Mouse (Mus musculus) hindbrain, embryonic 14.5 days (tissue): ENCODE results near the gene Ercc6l2. TPM values are rescaled to one million over a fixed set of nuclear protein-coding genes. Genes with fewer than 3 reads are reported as not detected.

Experiments used
- ATAC-seq: fragments of 200-750 bp; cut with Nextera tagmentation; 2 replicates; pipeline ENCODE4 v1.8.0; 2017; ENCODE audit warnings: moderate number of reproducible peaks, mild to moderate bottlenecking, moderate TSS enrichment, moderate library complexity; ENCODE audit not compliant: low FRiP score
- DNase-seq: peaks from one replicate; pipeline ENCODE4 v3.0.0-alpha.2; 2015; ENCODE audit warnings: low spot score
- H3K27ac ChIP-seq: fragments of 300-500 bp; sonication (generic); 2 replicates; pipeline ENCODE4 v1.5.1; 2014; ENCODE audit warnings: mild to moderate bottlenecking, moderate library complexity
- H3K27me3 ChIP-seq: fragments of 300-500 bp; sonication (generic); 2 replicates; pipeline ENCODE4 v1.6.1; 2014; ENCODE audit warnings: mild to moderate bottlenecking, low read length, mixed read lengths; ENCODE audit not compliant: control insufficient read depth, insufficient read depth
- H3K36me3 ChIP-seq: fragments of 300-500 bp; sonication (generic); replicated peaks from 2 replicates; pipeline ENCODE4 v1.6.1; 2014; ENCODE audit not compliant: control insufficient read depth, insufficient read depth
- H3K4me1 ChIP-seq: fragments of 300-500 bp; sonication (generic); replicated peaks from 2 replicates; pipeline ENCODE4 v1.6.1; 2014; ENCODE audit warnings: antibody characterized with exemption, low read length, mixed read lengths; ENCODE audit not compliant: control insufficient read depth, insufficient read depth
- H3K4me2 ChIP-seq: fragments of 300-500 bp; sonication (generic); replicated peaks from 2 replicates; pipeline ENCODE4 v1.6.1; 2014; ENCODE audit warnings: mild to moderate bottlenecking, moderate library complexity
- H3K4me3 ChIP-seq: fragments of 300-500 bp; sonication (generic); replicated peaks from 2 replicates; pipeline ENCODE4 v1.5.1; 2014; ENCODE audit warnings: mild to moderate bottlenecking, low read length
- H3K9ac ChIP-seq: fragments of 300-500 bp; sonication (generic); 2 replicates; pipeline ENCODE4 v1.6.1; 2014
- H3K9me3 ChIP-seq: fragments of 300-500 bp; sonication (generic); 2 replicates; pipeline ENCODE4 v1.6.1; 2016; ENCODE audit warnings: low read length; ENCODE audit not compliant: control insufficient read depth
- WGBS: fragments of 180-500 bp; shearing (Covaris S2); extraction: QIAGEN DNeasy Blood & Tissue Kit; methylation state at CpG from one replicate; pipeline ENCODE4 v1.1.7; 2014; 5-methylcytosine and 5-hydroxymethylcytosine counted together
- polyA plus RNA-seq: library from polyadenylated mRNA; unstranded; fragments of >200 nt; fragmentation: Nextera tagmentation; extraction: Ambion mirVana; gene quantifications from 2 replicates; pipeline ENCODE4 v1.2.1, GENCODE M21; 2014

Gene Ercc6l2
- polyA plus RNA-seq, 1 experiment from 2014 or later, result 17.5 TPM

GRCm38 (mm10) chr13:63940257-63940656, 125.2 kb downstream of the Ercc6l2 start:
- Histone ChIP-seq H3K36me3 (no peaks in the 10 kb centered on the region), H3K4me2 (no peak overlapping the region), H3K9me3 (no peaks in the 10 kb centered on the region), H3K27me3 (0 out of 2 replicates have a peak, but pooled peaks cover 4% of the 10 kb centered on the region), H3K9ac (no peak overlapping the region), H3K4me1 (no peaks in the 10 kb centered on the region), H3K27ac (no peak overlapping the region), H3K4me3 (no peak overlapping the region)
- 78% methylated on average over 1 of the region's 1 CpGs for WGBS
- ATAC-seq (no peak), DNase-seq (no peak)

- WGBS, result 94% methylated on average over 4 of the region's 4 CpGs
- H3K36me3 ChIP-seq, result no peaks in the 10 kb centered on the region
- DNase-seq, result no peak
- H3K4me2 ChIP-seq, result no peak overlapping the region
- H3K27ac ChIP-seq, result no peak overlapping the region
- no peak overlapping the region for H3K9ac ChIP-seq
- H3K9me3 ChIP-seq, result no peaks in the 10 kb centered on the region
- ATAC-seq, result no peak
- no peak overlapping the region for H3K4me3 ChIP-seq
- no peaks in the 10 kb centered on the region for H3K4me1 ChIP-seq
- H3K27me3 ChIP-seq, result 0 out of 2 replicates have a peak, but pooled peaks cover 4% of the 10 kb centered on the region
Observed at GRCm38 (mm10) chr13:63941170-63941569, 126.1 kb downstream of the Ercc6l2 start.

GRCm38 (mm10) chr13:63943605-63944004, 128.6 kb downstream of the Ercc6l2 start:
- 0 out of 2 replicates have a peak, but pooled peaks cover 10% of the 10 kb centered on the region for H3K27me3 ChIP-seq

GRCm38 (mm10) chr13:63944344-63945021, 129.4 kb downstream of the Ercc6l2 start:
- ATAC-seq (peak; percentile 34; the same call in 1 of the 2 replicates), DNase-seq (no peak)
- H3K9ac ChIP-seq, result no peak overlapping the region
- no peak overlapping the region for H3K4me2 ChIP-seq
- H3K9me3 ChIP-seq, result no peaks in the 10 kb centered on the region
- 20% methylated on average over 13 of the region's 13 CpGs for WGBS
- peaks cover 16% of the 10 kb centered on the region for H3K27me3 ChIP-seq
- no peaks in the 10 kb centered on the region for H3K4me1 ChIP-seq
- H3K36me3 ChIP-seq, result no peaks in the 10 kb centered on the region
- H3K4me3 ChIP-seq, result no peak overlapping the region
- H3K27ac ChIP-seq, result no peak overlapping the region

More at GRCm38 (mm10) chr13:63943605-63944004, 128.6 kb downstream of the Ercc6l2 start:
- 80% methylated on average over 7 of the region's 7 CpGs for WGBS
- no peak overlapping the region for H3K4me2 ChIP-seq
- ATAC-seq, result no peak
- no peak overlapping the region for H3K9ac ChIP-seq
- H3K4me1 ChIP-seq, result no peaks in the 10 kb centered on the region
- no peak for DNase-seq
- no peak overlapping the region for H3K4me3 ChIP-seq
- H3K36me3 ChIP-seq, result no peaks in the 10 kb centered on the region
- no peaks in the 10 kb centered on the region for H3K9me3 ChIP-seq
- H3K27ac ChIP-seq, result no peak overlapping the region

Other genes with a start within 250 kb of the Ercc6l2 start
- gene Ptch1, start 241.6 kb upstream of the Ercc6l2 start, polyA plus RNA-seq, result 22.7 and 24.2 TPM in 2 replicates